Mouse (Mus musculus) ovary, postnatal 14 days (tissue): ENCODE results near the gene Ifnl2.

Experiments
- DNase-seq: peaks from one replicate; pipeline ENCODE4 v3.0.0; 2022; ENCODE audit warnings: low spot score

Gene Ifnl2

GRCm38 (mm10) chr7:28490903-28491302, 19.4 kb downstream of the Ifnl2 start:
- no peak for DNase-seq

DNA sequence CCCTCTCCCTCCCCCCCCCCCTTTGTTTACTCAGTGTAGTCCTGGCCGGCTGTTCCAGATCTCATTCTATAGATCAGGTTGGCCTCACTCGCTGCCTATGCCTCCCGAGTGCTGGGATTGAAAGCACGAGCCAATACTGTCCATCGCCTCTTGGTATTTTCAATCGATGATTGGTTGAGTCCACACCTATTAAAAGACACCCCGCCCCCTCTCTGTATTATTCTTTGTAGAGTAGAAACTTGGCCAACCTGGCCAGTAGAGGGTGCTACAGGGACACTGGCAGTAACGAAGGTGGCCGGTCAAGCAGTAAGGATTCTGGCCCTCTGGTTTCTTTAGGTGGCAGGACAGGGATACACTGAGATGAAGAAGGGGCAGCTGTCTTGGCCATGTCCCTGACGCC, 19.8 kb downstream of the Ifnl2 start:
- DNase-seq = peak; percentile 59

DNA sequence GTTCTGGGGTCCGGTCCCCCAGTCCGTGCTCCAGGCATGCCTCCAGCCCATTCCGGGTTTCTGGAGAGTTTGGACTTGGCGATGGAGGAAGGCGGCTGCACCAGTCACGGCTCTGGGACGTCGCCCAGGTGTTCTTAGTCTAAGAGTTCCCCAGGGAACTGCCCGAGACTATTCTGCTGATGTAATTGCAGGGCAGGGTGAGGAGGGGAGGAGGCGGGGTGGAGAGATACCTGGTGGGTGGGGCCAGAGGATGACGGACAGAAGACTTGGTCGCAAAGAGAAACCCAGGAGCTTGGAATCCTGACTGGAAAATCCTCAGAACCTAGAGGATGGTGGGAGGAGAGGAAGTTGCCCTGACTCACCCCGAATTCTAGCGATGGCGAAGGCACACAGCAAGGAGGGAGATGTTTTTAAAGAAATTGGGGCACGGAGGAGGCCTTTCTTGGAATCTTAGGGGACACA, 22.2 kb downstream of the Ifnl2 start:
- DNase-seq = peak; percentile 11

DNA sequence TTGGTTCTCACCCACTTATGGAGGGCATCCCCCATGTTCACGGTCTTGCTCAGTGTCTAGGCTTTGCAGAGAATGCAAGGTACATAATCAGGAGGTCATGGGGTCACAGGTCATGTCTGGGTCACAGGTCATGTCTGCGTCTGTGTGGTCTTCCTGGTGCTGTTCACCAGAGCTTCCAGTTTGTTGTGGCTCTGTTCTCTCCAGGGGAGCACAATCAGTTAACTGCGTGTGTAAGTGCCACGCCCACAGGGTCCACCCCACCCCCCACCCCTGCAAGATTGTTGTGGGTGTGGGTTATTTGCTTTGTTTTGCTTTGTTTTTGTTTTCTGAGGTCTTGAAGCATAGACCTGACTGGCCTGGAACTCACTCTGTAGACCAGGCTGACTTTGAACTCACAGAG, 26.1 kb downstream of the Ifnl2 start:
- no peak for DNase-seq

- DNase-seq = no peak
Measured at GRCm38 (mm10) chr7:28482854-28483253, 27.4 kb downstream of the Ifnl2 start.

GRCm38 (mm10) chr7:28478854-28479253, 31.4 kb downstream of the Ifnl2 start:
- no peak for DNase-seq

DNA sequence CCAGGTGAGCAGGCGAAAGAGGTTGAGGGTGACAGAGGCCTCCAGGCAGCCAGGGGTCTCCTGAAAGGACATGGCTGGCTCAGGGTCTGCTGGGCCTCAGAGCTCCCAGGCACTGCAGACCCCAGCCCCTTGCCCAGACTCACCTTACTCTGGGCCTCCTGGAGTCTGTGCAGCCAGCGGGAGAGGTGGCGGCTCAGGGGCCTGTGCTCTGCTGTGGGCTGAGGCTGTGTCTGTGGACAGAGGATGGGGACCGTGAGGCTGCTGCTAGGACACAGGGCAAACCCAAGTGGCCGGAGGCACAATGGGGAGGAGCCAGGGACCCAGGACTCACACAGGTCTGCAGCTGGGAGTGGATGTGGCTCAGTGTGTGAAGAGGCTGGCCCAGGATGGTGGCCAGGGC, 32.9 kb downstream of the Ifnl2 start:
- DNase-seq = no peak

- no peak for DNase-seq
Measured at GRCm38 (mm10) chr7:28476191-28476590, 34.1 kb downstream of the Ifnl2 start.

DNA sequence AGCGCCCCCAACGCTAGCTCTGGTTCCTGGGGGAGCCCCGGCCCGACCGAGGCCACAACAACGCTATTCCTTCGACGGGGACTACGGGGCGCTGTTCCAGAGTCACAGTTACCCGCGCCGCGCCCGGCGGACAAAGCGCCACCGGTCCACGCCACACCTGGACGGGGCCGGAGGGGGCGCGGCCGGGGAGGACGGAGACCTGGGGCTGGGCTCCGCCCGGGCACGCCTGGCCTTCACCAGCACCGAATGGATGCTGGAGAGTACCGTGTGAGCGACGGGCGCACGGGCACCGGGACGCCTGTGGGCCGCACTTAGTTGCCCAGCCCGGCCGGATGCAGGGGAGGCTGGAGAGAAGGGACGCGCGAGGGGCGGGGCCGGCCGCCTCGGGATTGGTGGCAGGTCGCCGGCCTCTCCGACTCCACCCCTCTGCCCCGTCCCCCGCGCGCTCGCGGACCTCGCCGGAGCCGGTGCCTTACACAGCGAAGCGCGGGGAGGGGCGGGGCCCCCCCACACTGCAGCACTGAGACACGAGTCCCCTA, 43.0 kb downstream of the Ifnl2 start:
- DNase-seq = peak; percentile 34

- DNase-seq = no peak
Measured at GRCm38 (mm10) chr7:28466721-28467212, 43.5 kb downstream of the Ifnl2 start.

DNA sequence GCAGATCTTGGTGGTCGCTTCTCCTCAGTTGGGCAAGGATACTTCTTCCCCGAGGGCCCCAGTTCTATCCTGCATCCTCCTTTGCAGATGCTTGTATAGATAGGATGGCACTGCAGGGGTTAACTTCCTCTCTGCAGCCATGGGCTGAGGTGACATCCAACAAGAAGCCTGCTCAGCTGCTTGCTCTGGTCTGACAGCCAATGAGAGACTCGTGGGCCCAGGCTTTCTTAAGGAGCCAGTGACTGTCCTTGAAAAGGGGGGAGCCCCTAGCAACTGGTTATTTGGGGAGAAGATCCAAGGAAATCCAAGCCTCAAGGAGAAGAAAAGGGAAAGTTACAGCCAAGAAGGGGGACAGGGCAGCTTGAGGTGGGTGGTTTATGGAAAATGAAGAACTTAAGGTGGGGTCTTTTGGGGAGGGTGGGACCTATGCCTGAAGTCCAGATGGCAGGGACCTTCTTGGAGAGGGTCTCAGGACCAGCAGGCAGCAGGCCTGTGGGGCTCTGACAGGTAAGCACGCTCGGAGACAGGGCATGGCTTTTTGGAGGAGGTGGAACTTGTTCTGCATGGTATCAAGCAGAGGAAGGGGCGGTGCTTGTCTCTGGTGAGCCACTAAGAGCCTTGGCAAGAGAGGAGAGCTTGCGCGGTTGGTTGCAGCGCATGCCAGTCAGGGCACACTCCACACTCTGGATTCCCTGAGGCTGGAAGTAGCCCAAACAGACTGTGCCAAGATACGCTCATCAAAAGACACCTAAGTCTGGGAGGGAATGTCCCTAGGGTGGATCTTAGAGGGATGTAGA, 45.6 kb downstream of the Ifnl2 start:
- peak; percentile 49 for DNase-seq

GRCm38 (mm10) chr7:28462769-28463168, 47.5 kb downstream of the Ifnl2 start:
- DNase-seq = no peak

DNA sequence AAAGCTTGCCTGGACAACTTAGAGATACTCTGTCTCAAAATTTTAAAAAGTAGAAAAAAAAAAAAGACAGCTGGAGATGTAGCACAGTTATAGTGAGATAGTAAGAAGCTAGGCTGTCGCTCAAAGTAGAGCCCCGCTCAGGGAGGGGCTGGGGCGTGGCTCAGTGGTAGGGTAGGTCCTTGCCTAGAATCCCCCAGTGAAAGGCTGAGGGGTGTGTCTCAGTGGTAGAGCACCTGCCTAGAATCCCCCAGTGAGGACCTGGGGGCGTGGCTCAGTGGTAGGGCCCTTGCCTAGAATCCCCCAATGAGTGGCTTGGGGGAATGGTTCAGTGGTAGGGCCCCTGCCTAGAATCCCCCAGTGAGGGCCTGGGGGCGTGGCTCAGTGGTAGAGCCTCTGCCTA, 49.9 kb downstream of the Ifnl2 start:
- no peak for DNase-seq
